Mouse (Mus musculus): ENCODE results near the gene Clec4a4. TPM values are rescaled to one million over a fixed set of nuclear protein-coding genes. Genes with fewer than 3 reads are reported as not detected.

The Clec4a4 gene
- polyA plus RNA-seq, 1 experiment from 2014 or later = 0.36 TPM

Other genes starting within 250 kb of the Clec4a4 start
- 23.9 and 32.0 TPM in 2 replicates for gene Slc2a3, start 188.7 kb upstream of the Clec4a4 start, polyA plus RNA-seq (2014; fragmentation: Nextera tagmentation; extraction: Ambion mirVana)
- 9.0 and 9.7 TPM in 2 replicates for gene Foxj2, start 170.5 kb upstream of the Clec4a4 start, polyA plus RNA-seq (2014; fragmentation: Nextera tagmentation; extraction: Ambion mirVana)
- gene C3ar1, start 134.2 kb upstream of the Clec4a4 start, polyA plus RNA-seq (2014; fragmentation: Nextera tagmentation; extraction: Ambion mirVana) = 4.8 and 5.1 TPM in 2 replicates
- gene Necap1, start 115.9 kb upstream of the Clec4a4 start, polyA plus RNA-seq (2014; fragmentation: Nextera tagmentation; extraction: Ambion mirVana) = 58.8 and 60.4 TPM in 2 replicates
- gene Clec4a1, start 68.5 kb upstream of the Clec4a4 start, polyA plus RNA-seq (2014; fragmentation: Nextera tagmentation; extraction: Ambion mirVana) = 4.5 and 8.3 TPM in 2 replicates
- gene Clec4a3, start 37.9 kb upstream of the Clec4a4 start, polyA plus RNA-seq (2014; fragmentation: Nextera tagmentation; extraction: Ambion mirVana) = 4.3 and 8.3 TPM in 2 replicates
- gene Clec4b1, start 59.6 kb downstream of the Clec4a4 start, polyA plus RNA-seq (2014; fragmentation: Nextera tagmentation; extraction: Ambion mirVana) = not detected in 2 replicates
- 5.8 and 7.2 TPM in 2 replicates for gene Clec4a2, start 116.1 kb downstream of the Clec4a4 start, polyA plus RNA-seq (2014; fragmentation: Nextera tagmentation; extraction: Ambion mirVana)
- not detected in 2 replicates for gene Clec4b2, start 182.5 kb downstream of the Clec4a4 start, polyA plus RNA-seq (2014; fragmentation: Nextera tagmentation; extraction: Ambion mirVana)
- 4.5 and 5.3 TPM in 2 replicates for gene Clec4n, start 239.5 kb downstream of the Clec4a4 start, polyA plus RNA-seq (2014; fragmentation: Nextera tagmentation; extraction: Ambion mirVana)